Mouse (Mus musculus): Measurements from ENCODE around the gene Chd9. TPM values are rescaled to one million over a fixed set of nuclear protein-coding genes. Genes with fewer than 3 reads are reported as not detected.
"Not testable (repeated sequence)": the region's sequence is repeated elsewhere in the genome, so short reads cannot be mapped to it uniquely, and the experiment has no call there.

The Chd9 gene
- polyA plus RNA-seq, 1 experiment, result 2,387 TPM

DNA sequence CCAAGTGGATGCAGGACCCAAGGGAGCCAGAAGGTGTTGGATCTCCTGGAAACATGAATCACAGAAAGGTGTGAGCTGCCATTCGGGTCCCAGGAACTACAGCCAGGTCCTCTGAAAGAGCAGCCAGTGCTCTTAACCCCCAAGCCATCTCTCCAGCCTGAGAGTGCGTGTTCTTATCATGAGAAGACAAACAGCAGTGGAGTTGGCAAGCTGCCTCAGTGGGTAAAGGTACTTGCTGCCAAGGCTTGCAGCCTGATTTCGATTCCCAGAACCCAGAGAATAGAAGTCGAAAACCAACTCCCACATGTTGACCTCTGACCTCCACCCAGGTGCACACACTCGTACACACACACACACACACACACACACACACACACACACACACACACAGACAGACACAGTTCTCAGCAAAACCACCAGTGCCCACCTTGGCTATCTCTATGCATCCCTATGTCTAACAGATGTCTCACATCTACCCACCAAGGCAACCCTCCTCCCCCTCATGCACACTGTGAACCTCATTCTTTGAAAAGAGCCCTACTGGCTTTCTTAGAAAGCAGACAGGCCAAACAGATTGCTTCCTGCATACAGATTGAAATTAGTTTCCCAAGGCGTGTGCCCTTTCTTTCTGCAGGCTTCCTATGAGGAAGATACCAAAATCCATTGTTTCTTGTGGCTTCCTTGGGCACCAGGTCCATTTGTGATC is 43.4 kb downstream of the Chd9 start:
- DNase-seq (ENCODE audit: low read depth), result no peak

DNA sequence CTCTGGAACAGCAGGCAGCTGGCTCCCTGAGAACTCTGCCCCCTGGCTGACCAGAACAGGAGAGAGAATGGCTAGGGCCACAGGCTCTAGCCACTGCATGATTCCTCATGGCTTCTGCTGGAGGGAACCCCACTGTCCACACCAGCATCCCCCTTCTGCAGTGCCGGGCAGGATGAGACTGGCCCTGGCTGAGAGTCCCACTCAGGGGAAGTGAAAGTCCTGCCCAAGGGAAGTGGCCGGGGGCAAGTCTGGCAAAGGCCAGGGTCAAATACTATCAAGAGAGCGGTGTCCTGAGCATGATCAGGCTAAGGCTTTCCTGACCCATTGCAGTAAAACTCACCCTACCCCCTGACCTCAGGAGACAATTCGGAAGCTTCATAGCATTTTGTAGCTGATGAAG is 44.9 kb downstream of the Chd9 start:
- no peak for DNase-seq (ENCODE audit: low read depth)

DNA sequence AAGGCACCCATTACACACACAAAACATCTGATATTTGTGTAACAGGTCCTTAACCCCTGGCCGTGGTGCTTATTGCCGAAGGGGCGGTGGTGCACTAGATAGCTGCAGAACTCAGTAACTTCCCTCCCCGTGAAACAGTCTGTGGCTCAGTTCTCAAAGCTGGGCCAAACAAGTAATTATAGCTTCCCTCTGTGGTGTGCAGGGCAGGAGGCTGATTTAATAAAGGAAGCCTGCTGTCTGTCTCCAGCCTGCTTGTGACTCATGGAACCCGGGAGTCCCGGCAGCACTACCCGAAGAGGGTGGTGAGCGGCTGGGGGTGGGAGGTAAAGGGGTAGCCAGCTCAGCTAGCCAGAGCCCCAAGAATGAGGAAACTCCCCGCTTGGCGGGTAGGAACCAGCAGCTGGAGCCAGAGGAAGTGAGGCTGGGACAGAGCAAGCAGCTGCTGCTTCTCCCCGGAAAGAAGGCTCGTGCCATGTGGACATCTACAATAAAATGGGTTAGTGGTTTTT is 48.1 kb downstream of the Chd9 start:
- DNase-seq (ENCODE audit: low read depth), result no peak

DNA sequence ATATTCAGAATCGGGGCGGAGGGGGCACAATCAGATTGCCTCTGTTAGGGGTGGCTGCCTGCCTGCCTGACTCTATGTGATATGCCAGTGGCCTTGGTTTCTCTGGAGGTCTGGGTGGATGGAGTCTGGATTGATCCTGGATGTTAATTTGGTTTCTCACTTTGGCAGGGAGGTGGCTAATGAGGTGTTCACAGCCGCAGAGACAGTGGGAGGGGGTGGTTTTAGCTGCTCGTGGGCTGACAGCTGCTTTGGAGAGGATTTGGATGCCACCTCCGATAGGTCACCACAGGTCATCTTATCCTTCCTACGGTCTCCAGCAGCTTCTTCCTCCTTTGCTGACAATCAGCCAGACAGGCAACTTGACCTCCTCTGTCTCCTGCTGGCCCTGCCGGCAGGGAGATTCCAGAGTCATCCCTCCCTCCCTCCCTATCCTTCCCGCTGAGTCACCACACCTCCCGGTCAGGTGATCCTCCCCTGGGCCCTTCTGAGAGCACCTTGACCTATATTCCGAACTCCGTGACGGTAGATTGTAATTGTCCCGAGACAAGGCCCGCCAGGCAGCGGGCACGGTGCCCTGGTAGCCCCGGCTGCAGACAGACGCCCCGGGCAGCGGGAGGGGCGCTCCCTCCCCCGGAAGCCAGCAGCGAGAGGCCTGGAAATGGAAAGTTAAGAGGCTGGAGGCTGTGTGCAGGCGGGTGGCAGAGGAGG is 48.7 kb downstream of the Chd9 start:
- DNase-seq (ENCODE audit: low read depth), result no peak

DNA sequence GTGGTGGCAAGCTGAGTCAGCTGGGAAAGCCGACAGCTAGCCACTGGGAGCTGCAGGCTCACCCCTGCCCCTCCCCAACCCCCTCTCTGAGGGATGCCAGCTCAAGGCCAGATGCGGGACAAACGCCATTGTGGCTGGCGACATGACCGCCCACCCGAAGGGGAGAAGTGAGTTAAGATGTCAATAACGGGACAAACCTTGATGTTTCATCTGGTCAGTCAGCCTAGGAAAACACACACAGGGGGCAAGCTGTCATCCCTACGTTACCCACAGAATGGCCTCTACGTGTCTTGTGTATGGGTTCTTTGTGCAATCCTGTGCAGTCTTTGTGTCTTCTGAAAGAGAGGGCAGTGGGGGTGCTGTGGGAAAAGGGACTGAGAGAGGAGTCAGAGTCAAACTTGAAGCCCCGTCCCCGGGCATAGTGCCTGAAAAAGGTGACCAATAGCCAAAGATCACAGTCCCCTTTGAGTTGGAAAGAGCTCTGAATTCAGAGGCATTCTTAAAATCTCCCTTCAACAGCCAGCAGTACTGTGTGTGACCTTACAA is 49.4 kb downstream of the Chd9 start:
- DNase-seq (ENCODE audit: low read depth), result no peak

DNA sequence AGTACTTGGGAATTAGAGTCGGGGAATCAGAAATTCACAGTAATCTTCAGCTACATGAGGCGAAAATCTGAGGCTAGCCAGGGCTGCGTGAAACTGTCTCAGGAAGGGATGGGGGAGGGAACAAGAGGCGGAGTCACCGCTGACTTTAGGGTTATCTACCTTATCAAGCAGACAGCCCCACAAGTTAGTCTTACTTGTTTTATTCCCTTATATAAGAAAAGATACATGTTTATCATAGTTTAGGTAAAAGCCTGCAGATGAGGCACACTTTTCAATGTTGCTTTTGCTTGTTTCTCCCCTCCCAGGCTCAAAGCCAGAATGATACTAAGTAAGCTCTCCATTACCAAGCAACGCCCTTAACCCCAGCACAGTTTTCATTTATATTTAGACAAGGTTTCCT is 50.4 kb downstream of the Chd9 start:
- no peak for DNase-seq (ENCODE audit: low read depth)

DNA sequence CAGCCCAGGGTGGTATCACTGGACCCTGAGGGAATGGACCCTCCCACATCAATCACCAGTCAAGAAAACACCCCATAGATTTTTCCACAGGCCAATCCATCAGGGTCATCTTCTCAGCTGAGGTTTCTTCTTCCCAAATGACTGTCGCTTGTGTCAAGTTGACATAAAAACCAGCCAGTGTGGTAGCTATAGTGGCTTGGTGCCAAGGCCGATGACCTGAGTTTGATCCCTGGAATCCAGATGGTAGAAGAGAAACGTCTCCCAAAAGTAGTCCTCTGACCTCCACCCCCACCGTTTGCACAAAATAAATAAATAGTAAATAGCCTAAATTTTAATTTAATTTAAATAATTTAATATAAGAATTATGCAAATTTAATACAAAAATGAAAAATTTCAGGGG is 51.9 kb downstream of the Chd9 start:
- no peak for DNase-seq (ENCODE audit: low read depth)

DNA sequence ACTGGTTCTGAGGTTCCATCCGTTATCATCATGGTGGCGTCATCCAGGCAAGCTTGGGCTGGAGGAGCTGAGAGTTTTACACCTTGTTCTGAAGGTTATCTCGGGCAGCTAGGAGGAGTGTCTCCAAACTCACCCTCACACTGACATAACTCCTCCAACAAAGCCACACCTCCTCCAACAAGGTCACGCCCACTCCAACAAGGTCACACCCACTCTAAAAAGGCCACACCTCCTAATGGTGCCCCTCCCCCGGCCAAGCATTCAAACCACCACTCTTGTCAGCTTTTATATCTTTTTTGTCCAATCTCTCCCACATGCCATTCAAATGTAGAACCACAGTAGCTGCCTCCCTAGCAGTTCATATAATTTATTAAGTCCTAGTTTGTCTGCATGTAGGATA is 53.0 kb downstream of the Chd9 start:
- no peak for DNase-seq (ENCODE audit: low read depth)

DNA sequence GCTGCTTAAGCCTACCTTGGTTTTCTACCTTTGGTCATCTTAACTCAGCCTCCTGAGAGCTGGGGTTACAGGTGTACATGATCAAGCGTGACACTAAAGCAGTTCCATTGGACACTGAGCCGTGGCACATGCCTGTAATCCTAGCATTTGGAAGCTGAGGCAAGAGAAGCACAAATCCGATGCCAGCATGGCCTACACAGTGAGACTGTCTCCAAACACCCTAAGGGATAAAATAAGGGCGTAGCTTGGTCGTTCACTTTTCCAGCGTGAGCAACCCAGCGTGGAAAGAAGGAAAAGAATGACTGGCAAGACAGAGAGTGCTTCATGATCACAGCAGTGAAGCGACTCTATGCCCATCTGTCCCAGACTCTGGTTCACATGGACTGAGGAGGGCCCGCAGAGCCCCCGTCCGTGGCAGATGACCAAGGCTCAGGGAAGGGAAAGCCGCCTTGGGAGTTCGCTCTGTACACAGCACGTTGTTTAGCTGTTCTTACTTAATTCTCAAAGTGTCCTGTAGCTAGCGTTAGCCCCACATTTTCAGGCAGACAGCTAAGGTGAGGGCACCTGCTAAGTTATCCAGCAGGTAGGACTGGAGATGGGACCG is 54.0 kb downstream of the Chd9 start:
- peak; percentile 97 for DNase-seq (ENCODE audit: low read depth)

DNA sequence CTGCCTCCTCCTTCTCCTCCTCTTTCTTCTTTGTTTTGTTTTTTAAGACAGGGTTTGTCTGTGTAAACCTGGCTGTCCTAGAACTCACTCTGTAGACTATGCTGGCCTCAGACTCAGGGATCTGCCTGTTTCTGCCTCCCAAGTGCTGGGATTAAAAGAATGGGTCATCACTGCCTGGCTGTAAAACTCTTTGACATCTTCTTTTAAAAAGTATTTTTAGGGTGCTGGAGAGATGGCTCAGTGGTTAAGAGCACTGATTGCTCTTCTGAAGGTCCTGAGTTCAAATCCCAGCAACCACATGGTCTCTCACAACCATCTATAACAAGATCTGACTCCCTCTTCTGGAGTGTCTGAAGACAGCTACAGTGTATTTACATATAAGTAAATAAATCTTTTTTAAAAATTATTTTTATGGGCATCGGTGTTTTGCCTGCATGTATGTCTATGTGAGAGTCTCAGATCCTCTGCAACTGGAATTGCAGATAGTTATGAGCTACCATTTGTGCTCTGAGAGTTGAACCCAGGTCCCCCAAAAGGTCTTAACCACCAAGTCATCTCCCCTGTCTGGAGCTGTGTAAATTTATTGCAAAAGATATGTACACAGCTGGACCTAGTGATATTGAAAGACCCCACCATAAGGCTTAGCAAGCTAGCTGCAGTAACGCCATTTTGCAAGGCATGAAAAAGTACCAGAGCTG is 57.7 kb downstream of the Chd9 start:
- no peak for DNase-seq (ENCODE audit: low read depth)

DNA sequence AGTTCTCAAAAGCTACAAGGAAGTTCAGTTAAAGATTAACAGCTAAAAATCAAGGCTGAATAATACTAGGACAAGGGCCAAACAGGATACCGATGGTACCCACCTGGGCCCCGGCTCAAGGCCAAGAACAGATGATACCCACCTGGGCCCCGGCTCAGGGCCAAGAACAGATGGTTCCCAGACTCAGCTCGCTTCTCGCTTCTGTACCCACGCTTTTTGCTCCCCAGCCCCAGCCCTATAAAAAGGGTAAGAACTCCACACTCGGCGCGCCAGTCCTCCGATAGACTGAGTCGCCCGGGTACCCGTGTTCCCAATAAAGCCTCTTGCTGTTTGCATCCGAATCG is 58.2 kb downstream of the Chd9 start:
- DNase-seq (ENCODE audit: low read depth), result not testable (repeated sequence)

DNA sequence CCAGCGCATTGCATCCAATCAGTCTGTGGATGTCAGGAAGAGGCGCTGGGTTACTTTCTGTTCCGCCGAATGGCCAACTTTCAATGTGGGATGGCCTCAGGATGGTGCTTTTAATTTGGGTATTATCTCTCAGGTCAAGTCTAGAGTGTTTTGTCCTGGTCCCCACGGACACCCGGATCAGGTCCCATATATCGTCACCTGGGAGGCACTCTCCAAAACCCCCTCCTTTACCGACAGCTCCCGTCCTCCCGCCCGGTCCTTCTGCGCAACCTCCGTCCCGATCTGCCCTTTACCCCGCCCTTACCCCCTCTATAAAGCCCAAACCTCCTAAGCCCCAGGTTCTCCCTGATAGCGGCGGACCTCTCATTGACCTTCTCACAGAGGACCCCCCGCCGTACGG is 59.2 kb downstream of the Chd9 start:
- DNase-seq (ENCODE audit: low read depth), result not testable (repeated sequence)

DNA sequence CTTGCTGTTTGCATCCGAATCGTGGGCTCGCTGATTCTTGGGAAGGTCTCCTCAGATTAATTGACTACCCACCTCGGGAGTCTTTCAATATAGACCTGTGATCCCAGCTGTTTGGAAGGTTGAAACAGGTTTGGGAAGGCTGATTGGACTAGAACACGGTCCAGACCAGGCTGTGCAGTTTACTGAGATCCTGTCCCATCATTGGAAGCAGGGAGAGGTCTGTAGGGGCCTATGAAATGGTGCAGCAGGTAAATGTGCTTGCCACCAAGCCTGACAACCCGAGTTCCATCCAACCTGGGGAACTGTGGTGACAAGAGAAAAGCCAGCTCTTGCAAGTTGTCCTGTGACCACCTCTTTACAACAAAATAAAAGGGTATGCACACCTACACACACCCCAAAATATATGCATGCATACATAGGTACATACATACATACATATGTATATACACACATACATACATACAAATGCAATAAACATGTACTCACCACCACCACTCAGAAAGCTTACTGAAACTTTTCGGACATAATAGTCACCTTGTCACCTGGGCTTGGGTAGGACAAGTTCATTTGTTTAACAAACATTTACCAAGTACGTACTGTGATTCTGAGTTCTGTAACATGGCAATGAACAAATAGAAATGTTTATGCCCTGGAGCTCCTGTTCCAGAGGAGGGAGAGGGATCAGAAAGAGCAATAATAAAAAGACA is 63.9 kb downstream of the Chd9 start:
- no peak for DNase-seq (ENCODE audit: low read depth)

DNA sequence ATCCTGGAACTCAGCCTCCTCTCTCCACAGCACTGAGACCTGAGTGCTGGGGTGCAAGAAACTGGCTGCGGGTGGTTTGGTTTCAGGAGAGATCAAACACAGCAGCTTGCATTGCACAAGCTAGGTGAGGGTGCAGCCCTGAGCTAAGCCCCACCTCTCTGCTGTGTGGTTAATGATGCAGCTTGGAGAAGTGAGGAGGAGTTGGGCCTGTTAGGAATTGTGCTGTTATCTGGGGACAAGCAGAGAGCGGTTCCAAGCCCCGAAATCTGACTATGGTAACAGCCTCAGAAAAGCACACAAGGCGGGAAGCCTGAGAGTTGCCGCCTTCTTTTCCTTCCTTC is 64.4 kb downstream of the Chd9 start:
- DNase-seq (ENCODE audit: low read depth), result peak; percentile 87

DNA sequence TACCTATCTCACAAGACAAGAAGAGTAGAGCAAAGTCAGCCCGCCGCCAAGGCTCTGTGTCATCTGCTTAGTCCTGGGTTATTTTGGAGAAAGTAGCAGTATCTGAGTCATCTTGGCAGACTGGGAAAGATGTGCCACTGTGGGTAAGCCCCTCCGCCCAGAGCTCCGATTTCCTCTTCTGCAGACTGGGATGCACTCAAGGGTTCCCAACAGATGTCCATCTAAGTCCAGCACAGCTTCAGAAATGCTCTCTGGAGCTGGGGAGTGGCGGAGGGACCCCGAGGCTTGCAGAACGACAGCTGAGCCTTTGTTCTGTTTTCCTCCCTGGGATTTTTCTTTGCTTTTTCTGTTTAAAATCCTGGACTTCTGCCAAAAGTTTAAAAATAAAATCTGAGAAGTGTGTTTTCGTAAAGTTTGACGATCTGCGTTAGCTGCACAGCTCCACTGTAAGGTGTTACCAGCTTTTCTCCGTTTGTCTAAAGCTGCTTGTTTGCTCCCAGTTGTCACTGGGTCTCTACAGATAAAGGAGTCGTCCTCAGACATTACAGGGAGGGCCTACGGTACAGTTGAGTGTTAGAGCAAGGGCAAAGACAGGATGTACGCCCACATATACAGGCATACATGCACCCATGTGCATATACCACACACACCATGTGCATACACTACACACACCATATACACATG is 66.2 kb downstream of the Chd9 start:
- no peak for DNase-seq (ENCODE audit: low read depth)

DNA sequence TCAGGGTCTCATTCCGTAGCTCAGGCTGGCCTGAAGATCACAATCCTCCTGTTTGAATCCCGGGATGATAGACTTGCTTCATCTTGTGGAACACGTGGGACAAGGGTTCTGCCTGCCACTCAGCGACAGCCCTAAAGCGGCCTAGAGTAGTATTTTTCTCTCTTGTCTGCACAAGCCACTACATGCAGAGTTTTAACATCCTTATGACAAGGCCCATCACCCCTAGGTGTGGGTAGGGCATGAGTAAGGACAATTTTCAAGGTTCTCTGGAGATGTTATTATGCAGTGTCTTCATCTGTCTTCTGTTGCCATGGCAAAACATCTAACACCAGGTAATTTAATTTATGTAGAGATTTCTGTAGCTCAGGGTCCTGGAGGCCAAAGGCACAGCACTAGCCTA is 69.2 kb downstream of the Chd9 start:
- no peak for DNase-seq (ENCODE audit: low read depth)

DNA sequence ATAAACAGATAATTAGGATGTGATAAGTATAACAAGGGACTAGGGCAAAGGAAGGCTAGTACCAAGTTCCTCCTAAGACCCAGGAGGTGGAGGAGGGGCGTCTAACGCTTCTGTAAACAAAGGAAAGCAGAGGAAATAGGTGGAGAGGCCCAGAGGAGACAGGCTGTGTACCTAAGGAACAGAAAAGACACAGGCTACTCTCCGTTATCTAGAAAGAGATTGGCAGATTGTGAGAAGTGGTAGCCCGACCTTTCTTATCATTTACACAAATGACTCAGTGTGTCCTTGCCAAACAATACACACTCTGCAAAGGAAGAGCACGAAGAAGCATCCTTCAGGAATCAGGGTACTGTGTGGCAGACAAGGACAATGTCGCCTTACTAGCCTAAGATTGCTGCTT is 70.4 kb downstream of the Chd9 start:
- no peak for DNase-seq (ENCODE audit: low read depth)

DNA sequence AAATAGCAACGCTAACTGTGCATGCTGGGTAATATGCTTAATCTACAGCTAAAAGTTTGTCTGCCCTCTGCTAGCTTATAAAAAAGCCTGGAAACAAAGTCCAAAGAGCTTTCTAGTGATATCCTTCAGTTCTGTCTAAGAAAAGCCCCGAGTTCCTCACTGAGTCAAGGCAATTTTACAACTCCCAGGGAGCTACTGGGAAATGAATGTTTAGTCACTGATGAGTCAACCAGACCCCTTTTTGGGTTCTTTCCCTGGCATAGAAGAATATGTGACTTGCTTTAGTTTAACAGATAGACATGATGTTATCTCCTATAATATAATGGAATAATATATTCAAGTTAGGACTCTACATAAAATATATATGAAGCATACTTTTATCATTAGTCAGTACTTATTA is 73.8 kb downstream of the Chd9 start:
- DNase-seq (ENCODE audit: low read depth), result no peak

DNA sequence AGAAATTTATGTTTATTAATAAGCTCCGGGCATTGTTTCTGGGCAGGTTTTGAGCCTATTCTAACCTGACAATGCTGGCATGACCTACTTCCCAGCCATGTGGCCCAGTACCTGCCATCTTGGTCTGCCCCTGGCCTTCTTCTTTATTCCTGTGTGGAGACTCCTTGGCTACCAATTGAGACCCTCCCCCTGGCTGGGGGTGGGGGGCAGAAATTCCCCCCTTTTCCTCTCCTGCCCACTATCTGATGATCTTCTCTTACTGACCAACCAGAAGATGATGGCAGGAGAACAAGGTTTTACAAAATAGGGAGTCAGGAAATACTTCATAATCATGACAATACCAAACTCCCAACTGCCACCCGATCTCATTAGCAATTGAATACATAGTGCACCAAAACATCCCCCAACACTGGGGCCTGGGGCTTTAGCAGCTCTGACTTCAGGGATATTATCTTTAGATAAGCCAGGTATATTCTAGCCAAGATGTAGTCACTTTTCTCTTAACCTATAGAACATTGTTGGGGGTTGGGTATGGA is 76.1 kb downstream of the Chd9 start:
- no peak for DNase-seq (ENCODE audit: low read depth)

DNA sequence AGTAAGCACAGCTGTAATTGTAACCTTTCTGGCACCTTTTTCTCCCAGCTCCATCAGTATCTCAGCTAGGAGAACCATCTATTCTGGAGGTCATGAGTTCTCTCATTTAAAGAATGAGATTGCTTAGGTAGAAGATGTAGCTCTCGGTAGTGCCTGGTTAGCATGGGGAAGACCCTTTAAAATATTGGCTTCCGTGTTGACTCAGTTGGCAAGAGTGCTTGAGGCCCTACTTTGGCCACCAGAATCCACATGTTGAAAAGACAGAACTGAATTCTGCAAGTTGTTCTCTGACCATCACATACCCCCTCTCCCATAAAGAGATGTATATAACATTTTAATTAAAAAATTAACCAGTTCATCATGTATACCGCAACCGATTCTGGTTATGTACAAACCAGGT is 78.8 kb downstream of the Chd9 start:
- DNase-seq (ENCODE audit: low read depth), result no peak

DNA sequence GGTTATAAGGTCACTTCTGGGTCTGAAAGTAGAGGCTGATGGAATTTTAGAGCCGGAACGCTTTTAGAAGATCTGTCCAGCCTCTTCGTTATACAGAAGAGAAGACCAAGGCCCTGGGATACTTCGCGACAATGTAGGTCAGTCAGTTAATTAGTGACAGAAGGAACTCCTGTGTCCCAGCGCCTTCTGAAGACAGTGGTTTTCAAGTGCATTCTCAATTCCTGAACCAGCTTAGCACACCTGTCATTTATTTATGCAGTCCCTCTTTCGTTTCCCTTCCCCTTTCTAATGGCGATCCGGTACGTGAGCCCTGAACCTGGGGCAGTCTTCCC is 79.3 kb downstream of the Chd9 start:
- DNase-seq (ENCODE audit: low read depth), result no peak

Measured in gonadal fat pad, adult 2 months (tissue).